Mouse (Mus musculus): Measurements from ENCODE around the gene Cyp4v3. TPM values are rescaled to one million over a fixed set of nuclear protein-coding genes. Genes with fewer than 3 reads are reported as not detected.

Gene Cyp4v3
- polyA plus RNA-seq (2011; ENCODE audit: insufficient read depth, insufficient read length, low replicate concordance, missing spikeins): 1.7 and 2.9 TPM in 2 replicates

DNA sequence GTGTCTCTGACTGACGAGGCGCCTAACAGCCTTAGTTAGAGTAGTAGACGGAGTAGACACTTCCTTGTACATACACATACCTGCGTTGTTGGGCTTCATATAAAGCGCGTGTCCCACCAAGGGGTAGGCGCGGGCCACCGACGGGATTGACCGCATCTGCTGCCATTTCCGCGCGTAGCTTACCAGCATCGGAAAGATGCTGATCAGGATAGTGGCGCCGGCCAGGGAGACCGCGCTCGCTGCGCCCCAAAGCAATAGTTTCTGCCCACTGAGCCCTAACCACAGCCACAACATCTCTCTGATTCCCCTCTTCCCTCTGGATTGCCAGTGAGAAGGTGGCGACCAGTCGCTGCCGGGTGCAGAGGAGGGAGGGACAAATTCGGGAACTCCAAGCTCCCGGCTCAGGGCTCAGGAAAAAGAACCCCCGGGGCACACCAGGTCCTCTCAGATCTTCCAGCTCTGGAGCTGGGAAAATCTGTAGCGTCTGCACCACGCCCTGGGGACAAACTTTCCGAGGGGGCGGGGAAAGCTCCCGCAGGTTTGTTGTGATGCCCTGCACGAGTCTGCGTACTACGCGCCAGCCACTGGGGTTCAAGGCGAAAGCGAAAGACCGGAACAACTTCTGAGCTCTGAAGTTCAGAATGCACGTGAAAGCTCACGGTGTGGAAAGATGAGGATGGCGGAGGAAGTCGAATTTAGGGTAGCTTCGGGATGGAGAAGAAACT lies at the start of gene Cyp4v3:
TSS of gene Cyp4v3 (minus strand) at position 532 of the 725 bp plus-strand sequence.
- no peak; the same call in 1 of the 2 replicates for TF ChIP-seq POLR2A (IDR thresholded peaks at IDR 0.05; ENCODE audit: borderline replicate concordance, control insufficient read depth, low read depth, low read length)
- TF ChIP-seq CTCF (IDR thresholded peaks at IDR 0.05; ENCODE audit: control insufficient read depth, insufficient read depth, low read length): no peak
- WGBS: under 1% methylated on average over 44 of the region's 44 CpGs
- H3K4me1 ChIP-seq (ENCODE audit: control insufficient read depth, insufficient read depth, low read length): no peaks in the 10 kb centered on the region
- peak within 1 kb of the TSS; percentile 63 for H3K27ac ChIP-seq (ENCODE audit: control insufficient read depth, insufficient read depth, low read depth, low read length, poor library complexity)
- peak within 1 kb of the TSS; percentile 87 for H3K4me3 ChIP-seq (replicated peaks; ENCODE audit: control insufficient read depth, low read depth, low read length)

DNA sequence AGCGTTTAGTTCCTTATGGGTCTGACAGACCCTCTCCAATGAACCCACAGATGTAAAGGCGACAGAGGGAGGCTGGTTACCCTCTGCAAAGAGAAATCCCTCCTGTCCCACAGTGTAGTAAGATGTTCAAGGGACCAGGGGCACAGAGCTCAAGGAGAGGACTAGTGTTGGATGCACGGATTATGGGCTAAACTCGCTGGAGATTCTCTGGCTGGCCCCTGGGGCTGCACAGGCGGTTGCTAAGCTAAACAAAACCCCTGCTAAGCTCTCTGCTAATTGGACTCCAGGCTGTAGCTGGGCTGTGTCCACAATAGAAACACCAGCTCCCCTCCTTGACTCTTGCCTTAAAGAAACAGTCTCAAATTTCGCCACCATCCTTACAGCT lies 48.9 kb upstream of the Cyp4v3 start, which contains the start of gene Fam149a:
TSS of gene Fam149a (minus strand) at position 329 of the 385 bp plus-strand sequence.
- WGBS: 21% methylated on average over 6 of the region's 6 CpGs
- TF ChIP-seq POLR2A (IDR thresholded peaks at IDR 0.05; ENCODE audit: borderline replicate concordance, control insufficient read depth, low read depth, low read length) (no peak), CTCF (IDR thresholded peaks at IDR 0.05; ENCODE audit: control insufficient read depth, insufficient read depth, low read length) (no peak)
- Histone ChIP-seq H3K4me3 (replicated peaks; ENCODE audit: control insufficient read depth, low read depth, low read length) (no peak within 1 kb of the TSS), H3K4me1 (ENCODE audit: control insufficient read depth, insufficient read depth, low read length) (no peaks in the 10 kb centered on the region), H3K27ac (ENCODE audit: control insufficient read depth, insufficient read depth, low read depth, low read length, poor library complexity) (no peak within 1 kb of the TSS)

DNA sequence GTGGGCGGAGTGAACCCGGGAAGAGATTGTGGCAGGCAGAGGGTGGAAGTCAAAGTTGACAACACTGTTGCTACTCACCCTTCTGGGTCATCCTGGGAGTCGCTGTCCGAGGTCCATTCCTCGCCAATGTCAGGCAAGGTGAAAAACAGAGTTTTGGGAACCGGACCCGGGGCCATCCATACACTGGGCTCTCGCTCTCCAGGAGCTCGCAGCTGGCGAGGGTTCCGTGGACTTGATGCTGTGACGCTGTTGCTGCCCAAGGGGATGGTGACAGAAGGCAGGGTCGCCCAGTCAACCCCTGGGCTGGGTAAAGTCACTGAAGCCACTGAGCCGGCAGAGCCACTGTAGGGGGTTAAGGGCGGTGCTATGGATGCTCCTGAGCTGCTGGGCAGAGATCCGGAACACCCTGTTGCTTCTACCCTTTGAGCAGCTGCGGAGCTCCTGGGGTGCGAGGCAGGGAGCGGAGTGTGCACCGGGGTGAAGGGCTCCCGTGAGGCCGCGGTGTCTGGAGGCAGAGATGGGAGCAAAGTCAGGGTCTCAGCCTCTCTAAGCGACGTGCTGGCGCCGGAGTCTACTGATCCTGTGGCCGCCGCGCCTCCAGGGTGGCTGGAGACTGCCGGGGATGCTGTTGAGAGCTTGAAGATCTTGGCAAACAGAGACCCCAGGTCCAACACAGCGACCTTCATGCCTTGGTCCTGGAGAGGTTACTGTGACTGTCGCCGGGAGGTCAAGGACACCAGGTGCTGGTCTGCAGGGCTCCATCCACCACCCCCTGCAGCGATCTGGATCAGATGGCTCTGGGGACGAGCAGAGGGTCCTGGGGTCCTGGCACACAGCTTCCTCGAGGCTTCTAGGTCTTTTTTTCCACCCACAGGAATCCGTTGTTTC lies 48.3 kb upstream of the Cyp4v3 start:
- Histone ChIP-seq H3K4me1 (ENCODE audit: control insufficient read depth, insufficient read depth, low read length) (no peaks in the 10 kb centered on the region), H3K27ac (ENCODE audit: control insufficient read depth, insufficient read depth, low read depth, low read length, poor library complexity) (no peak overlapping the region), H3K4me3 (replicated peaks; ENCODE audit: control insufficient read depth, low read depth, low read length) (no peak overlapping the region)
- 10% methylated on average over 38 of the region's 38 CpGs for WGBS
- TF ChIP-seq POLR2A (IDR thresholded peaks at IDR 0.05; ENCODE audit: borderline replicate concordance, control insufficient read depth, low read depth, low read length) (no peak), CTCF (IDR thresholded peaks at IDR 0.05; ENCODE audit: control insufficient read depth, insufficient read depth, low read length) (no peak)

DNA sequence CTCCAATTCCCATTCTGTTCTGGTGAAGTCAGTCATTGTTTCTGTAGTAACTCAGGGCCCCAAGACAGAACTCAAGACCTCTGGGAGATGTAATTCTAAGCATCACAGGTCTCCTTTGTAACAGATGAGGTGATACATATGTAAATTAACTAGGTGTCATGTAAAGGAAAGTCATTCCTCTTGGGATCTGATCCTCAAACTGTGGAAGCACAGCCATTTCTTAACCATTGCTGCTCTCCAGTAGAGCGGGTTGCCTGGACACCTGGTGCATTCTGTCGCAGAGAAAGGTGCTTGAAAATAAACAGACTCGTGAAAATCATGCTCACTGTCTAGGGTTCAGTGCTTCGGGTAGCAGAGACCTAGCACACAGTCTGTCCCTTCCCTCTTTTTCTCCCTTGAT lies 47.6 kb upstream of the Cyp4v3 start:
- TF ChIP-seq POLR2A (IDR thresholded peaks at IDR 0.05; ENCODE audit: borderline replicate concordance, control insufficient read depth, low read depth, low read length): no peak
- TF ChIP-seq CTCF (IDR thresholded peaks at IDR 0.05; ENCODE audit: control insufficient read depth, insufficient read depth, low read length): no peak
- Histone ChIP-seq H3K4me3 (replicated peaks; ENCODE audit: control insufficient read depth, low read depth, low read length) (no peak overlapping the region), H3K4me1 (ENCODE audit: control insufficient read depth, insufficient read depth, low read length) (no peaks in the 10 kb centered on the region), H3K27ac (ENCODE audit: control insufficient read depth, insufficient read depth, low read depth, low read length, poor library complexity) (no peak overlapping the region)
- WGBS: 36% methylated on average over 4 of the region's 4 CpGs

DNA sequence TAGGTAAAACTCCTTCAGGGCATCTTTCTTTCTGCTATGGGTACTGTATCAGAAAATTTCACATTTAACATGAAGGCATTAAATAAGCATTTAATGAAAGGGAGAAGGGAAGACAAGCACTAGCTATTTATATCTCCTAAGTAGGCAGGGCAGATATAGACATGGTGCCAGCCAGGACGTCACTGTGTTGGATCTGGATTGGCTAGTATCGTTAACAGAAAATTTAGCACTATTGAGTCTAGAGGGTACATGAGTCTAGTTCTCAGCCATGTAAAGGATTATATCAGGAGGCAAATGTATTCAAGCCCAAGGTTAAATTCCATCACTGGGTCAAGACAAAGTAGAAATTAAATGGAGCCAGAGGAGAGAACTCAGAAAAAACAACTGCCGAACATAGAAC lies 41.1 kb upstream of the Cyp4v3 start:
- Histone ChIP-seq H3K4me3 (replicated peaks; ENCODE audit: control insufficient read depth, low read depth, low read length) (no peak overlapping the region), H3K4me1 (ENCODE audit: control insufficient read depth, insufficient read depth, low read length) (no peaks in the 10 kb centered on the region), H3K27ac (ENCODE audit: control insufficient read depth, insufficient read depth, low read depth, low read length, poor library complexity) (no peak overlapping the region)
- no peak for TF ChIP-seq CTCF (IDR thresholded peaks at IDR 0.05; ENCODE audit: control insufficient read depth, insufficient read depth, low read length)
- TF ChIP-seq POLR2A (IDR thresholded peaks at IDR 0.05; ENCODE audit: borderline replicate concordance, control insufficient read depth, low read depth, low read length): no peak
- WGBS: 69% methylated on average over 3 of the region's 3 CpGs

DNA sequence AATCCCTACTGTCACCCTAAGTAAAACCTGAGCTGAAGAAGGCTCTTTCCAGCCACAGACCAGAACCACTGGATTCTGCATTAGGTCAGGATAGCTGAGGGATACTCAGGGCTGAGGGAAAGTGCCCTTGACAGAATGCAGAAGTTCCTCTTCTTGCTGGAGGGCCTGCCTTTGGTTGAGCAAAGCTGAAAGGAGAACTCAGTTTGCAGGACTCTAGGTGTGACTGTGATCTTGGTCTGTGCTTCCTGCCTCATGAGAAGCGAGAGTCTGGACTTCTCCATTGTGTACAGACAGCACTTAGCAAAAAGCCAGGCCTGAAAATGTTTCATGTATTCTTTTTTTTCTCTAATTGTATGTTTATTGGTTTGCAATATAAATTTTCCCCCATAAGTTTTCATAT lies 34.1 kb upstream of the Cyp4v3 start:
- H3K4me3 ChIP-seq (replicated peaks; ENCODE audit: control insufficient read depth, low read depth, low read length): no peak overlapping the region
- no peak overlapping the region for H3K27ac ChIP-seq (ENCODE audit: control insufficient read depth, insufficient read depth, low read depth, low read length, poor library complexity)
- TF ChIP-seq POLR2A (IDR thresholded peaks at IDR 0.05; ENCODE audit: borderline replicate concordance, control insufficient read depth, low read depth, low read length) (no peak), CTCF (IDR thresholded peaks at IDR 0.05; ENCODE audit: control insufficient read depth, insufficient read depth, low read length) (no peak)
- 22% methylated on average over 1 of the region's 1 CpGs for WGBS
- no peaks in the 10 kb centered on the region for H3K4me1 ChIP-seq (ENCODE audit: control insufficient read depth, insufficient read depth, low read length)

DNA sequence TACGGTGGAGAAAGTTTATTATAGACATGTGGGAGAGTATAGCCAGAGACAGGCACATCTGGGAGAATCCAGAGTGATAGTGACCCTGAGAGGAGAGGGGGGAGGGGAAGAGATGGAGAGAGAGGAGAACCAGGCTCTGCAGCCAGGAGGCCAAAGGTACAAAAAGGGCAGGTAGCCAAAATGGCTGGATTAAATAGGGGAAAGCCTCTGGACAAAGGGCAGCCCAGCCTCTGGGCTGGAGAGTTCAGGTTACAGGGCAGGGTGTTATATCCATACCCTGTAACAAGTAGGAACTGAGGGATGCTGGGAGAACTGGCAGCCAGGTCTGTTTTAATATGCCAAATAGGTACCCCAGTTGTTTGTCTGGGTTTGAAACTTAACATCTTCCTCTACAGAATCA lies 30.2 kb upstream of the Cyp4v3 start:
- Histone ChIP-seq H3K27ac (ENCODE audit: control insufficient read depth, insufficient read depth, low read depth, low read length, poor library complexity) (no peak overlapping the region), H3K4me1 (ENCODE audit: control insufficient read depth, insufficient read depth, low read length) (no peaks in the 10 kb centered on the region; the same call in 1 of the 2 replicates), H3K4me3 (replicated peaks; ENCODE audit: control insufficient read depth, low read depth, low read length) (no peak overlapping the region)
- 90% methylated on average over 1 of the region's 1 CpGs for WGBS
- no peak for TF ChIP-seq POLR2A (IDR thresholded peaks at IDR 0.05; ENCODE audit: borderline replicate concordance, control insufficient read depth, low read depth, low read length)
- no peak for TF ChIP-seq CTCF (IDR thresholded peaks at IDR 0.05; ENCODE audit: control insufficient read depth, insufficient read depth, low read length)

DNA sequence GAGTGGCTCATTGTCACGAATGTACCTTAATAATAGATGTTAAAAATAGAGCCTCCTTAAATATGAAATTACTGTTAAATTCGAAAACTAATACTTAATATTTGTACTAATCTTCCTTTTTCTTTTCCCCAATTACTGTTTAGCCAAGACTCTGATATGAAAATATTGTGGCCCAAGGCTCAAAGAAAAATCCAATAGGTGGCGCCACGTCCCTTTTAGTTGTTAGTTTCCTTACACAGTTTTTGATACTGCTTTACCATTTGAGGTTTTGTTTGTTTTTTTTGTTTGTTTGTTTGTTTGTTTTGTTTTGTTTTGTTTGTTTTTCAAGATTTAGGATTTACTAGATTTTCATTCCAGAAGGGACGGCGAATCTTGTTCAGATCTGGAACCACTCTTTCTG lies 29.3 kb upstream of the Cyp4v3 start:
- WGBS: 68% methylated on average over 6 of the region's 6 CpGs
- Histone ChIP-seq H3K4me1 (ENCODE audit: control insufficient read depth, insufficient read depth, low read length) (no peaks in the 10 kb centered on the region; the same call in 1 of the 2 replicates), H3K27ac (ENCODE audit: control insufficient read depth, insufficient read depth, low read depth, low read length, poor library complexity) (no peak overlapping the region), H3K4me3 (replicated peaks; ENCODE audit: control insufficient read depth, low read depth, low read length) (no peak overlapping the region)
- TF ChIP-seq POLR2A (IDR thresholded peaks at IDR 0.05; ENCODE audit: borderline replicate concordance, control insufficient read depth, low read depth, low read length): no peak
- no peak for TF ChIP-seq CTCF (IDR thresholded peaks at IDR 0.05; ENCODE audit: control insufficient read depth, insufficient read depth, low read length)

Measured in bone marrow, adult 2 months (tissue).